Mouse (Mus musculus) c-Kit-positive CD71-positive TER-119-negative erythroid progenitor cells, embryonic 14.5 days (primary cell): Measurements from ENCODE around the gene Zfp54.
"Not testable (repeated sequence)": the region's sequence is repeated elsewhere in the genome, so short reads cannot be mapped to it uniquely, and the experiment has no call there.

Experiments used
- DNase-seq: peaks from one replicate; pipeline ENCODE4 v3.0.0-alpha.2; 2013; ENCODE audit warnings: low read depth

Gene Zfp54

GRCm38 (mm10) chr17:21422664-21423599 is at the start of gene Zfp54:
Zfp54 (plus strand) TSS chr17:21423227.
- peak; percentile 84 for DNase-seq

GRCm38 (mm10) chr17:21375311-21375710 is 47.7 kb upstream of the Zfp54 start:
- DNase-seq, result no peak

- peak; percentile 61 for DNase-seq
These were observed 39.5 kb upstream of the Zfp54 start, which contains the start of gene Zfp677 for GRCm38 (mm10) chr17:21383391-21384056. Zfp677 (plus strand) TSS chr17:21383748.

GRCm38 (mm10) chr17:21384057-21384411 is 39.0 kb upstream of the Zfp54 start:
- DNase-seq, result no peak

GRCm38 (mm10) chr17:21438806-21439400 is 15.9 kb downstream of the Zfp54 start:
- DNase-seq, result not testable (repeated sequence)

- DNase-seq, result peak; percentile 83
These were observed 26.6 kb downstream of the Zfp54 start for GRCm38 (mm10) chr17:21449669-21450068.

GRCm38 (mm10) chr17:21450138-21450704 is 27.2 kb downstream of the Zfp54 start, which contains the start of gene Zfp51:
Zfp51 (plus strand) TSS chr17:21450374.
- peak; percentile 91 for DNase-seq

GRCm38 (mm10) chr17:21463550-21463949 is 40.5 kb downstream of the Zfp54 start:
- no peak for DNase-seq

- DNase-seq, result peak; percentile 21
These were observed 49.1 kb downstream of the Zfp54 start for GRCm38 (mm10) chr17:21472032-21472652.

GRCm38 (mm10) chr17:21472653-21473307 is 49.8 kb downstream of the Zfp54 start:
- peak; percentile 60 for DNase-seq

GRCm38 (mm10) chr17:21473362-21474190 is 50.5 kb downstream of the Zfp54 start:
- peak; percentile 13 for DNase-seq

- not testable (repeated sequence) for DNase-seq
These were observed 51.7 kb downstream of the Zfp54 start for GRCm38 (mm10) chr17:21474729-21475128.

GRCm38 (mm10) chr17:21475290-21475689 is 52.3 kb downstream of the Zfp54 start:
- DNase-seq, result not testable (repeated sequence)

- DNase-seq, result not testable (repeated sequence)
These were observed 53.3 kb downstream of the Zfp54 start for GRCm38 (mm10) chr17:21476351-21476750.

GRCm38 (mm10) chr17:21478103-21478777 is 55.2 kb downstream of the Zfp54 start:
- not testable (repeated sequence) for DNase-seq
